ENCODE assay signal across 8 mouse cellular contexts in genomic region chr6:55016236-55016635, GRCm38 (mm10). TPM values are rescaled to one million over a fixed set of nuclear protein-coding genes. Genes with fewer than 3 reads are reported as not detected.
DNase-seq lines count a peak whose midpoint lies in the region; ATAC-seq and TF ChIP-seq lines count a peak whose summit lies in the region.

No protein-coding gene starts in this region.

- TF ChIP-seq CTCF in CH12.LX (conservative IDR thresholded peaks at IDR 0.05 in 1 of 2, IDR thresholded peaks at IDR 0.05 in 1 of 2; ENCODE audit: low read depth in 2 of 2, low read length in 2 of 2): peak in 1 of 2 experiments; percentile 74; a peak in 2 of 4 replicates
- peak; percentile 72 for TF ChIP-seq CTCF in hindbrain, postnatal 0 days (IDR thresholded peaks at IDR 0.05; ENCODE audit: low read depth)
- peak; percentile 57 for TF ChIP-seq CTCF in left cerebral cortex, adult 2 months (IDR thresholded peaks at IDR 0.05)

- H3K9me3 ChIP-seq in CH12.LX (replicated peaks; ENCODE audit: low read length): peaks cover 4% of the 10 kb centered on the region
- no peaks in the 10 kb centered on the region for H3K9me3 ChIP-seq in hindbrain, postnatal 0 days (ENCODE audit: low read length)
- no peaks in the 10 kb centered on the region for H3K9me3 ChIP-seq in midbrain, embryonic 12.5 days
- H3K9me3 ChIP-seq in stomach, embryonic 15.5 days: no peaks in the 10 kb centered on the region

- peaks cover 0 to 22% of the 10 kb centered on the region in 2 experiments; a peak in 3 of 4 replicates for H3K4me1 ChIP-seq in CH12.LX (ENCODE audit: control insufficient read depth in 1 of 2, insufficient read depth in 2 of 2)
- no peaks in the 10 kb centered on the region for H3K4me1 ChIP-seq in hindbrain, postnatal 0 days (ENCODE audit: insufficient read depth, low read length)
- 0 out of 2 replicates have a peak, but pooled peaks cover 7% of the 10 kb centered on the region for H3K4me1 ChIP-seq in midbrain, embryonic 12.5 days
- H3K4me1 ChIP-seq in stomach, embryonic 15.5 days: peaks cover 6% of the 10 kb centered on the region

- peak; percentile 49 for TF ChIP-seq RAD21 in CH12.LX (IDR thresholded peaks at IDR 0.05; ENCODE audit: low read depth, low read length)

- no peaks in the 10 kb centered on the region for H3K27me3 ChIP-seq in CH12.LX (replicated peaks)
- no peaks in the 10 kb centered on the region for H3K27me3 ChIP-seq in hindbrain, postnatal 0 days (ENCODE audit: insufficient read depth, low read length)
- 0 out of 2 replicates have a peak, but pooled peaks cover 13% of the 10 kb centered on the region for H3K27me3 ChIP-seq in midbrain, embryonic 12.5 days
- no peaks in the 10 kb centered on the region for H3K27me3 ChIP-seq in stomach, embryonic 15.5 days (replicated peaks)

- H3K4me3 ChIP-seq in CH12.LX (replicated peaks in 1 of 3; ENCODE audit: low read depth in 2 of 3, low read length in 2 of 3, poor library complexity in 1 of 3): no peak overlapping the region
- no peak overlapping the region for H3K4me3 ChIP-seq in hindbrain, postnatal 0 days (ENCODE audit: low read length)
- H3K4me3 ChIP-seq in left cerebral cortex, adult 2 months: no peak overlapping the region
- H3K4me3 ChIP-seq in midbrain, embryonic 12.5 days: no peak overlapping the region
- no peak overlapping the region for H3K4me3 ChIP-seq in stomach, embryonic 15.5 days (replicated peaks)

- TF ChIP-seq EP300 in CH12.LX (IDR thresholded peaks at IDR 0.05; ENCODE audit: low read length): no peak

- no peak overlapping the region for H3K27ac ChIP-seq in CH12.LX (ENCODE audit: insufficient read depth, low read depth)
- no peak overlapping the region for H3K27ac ChIP-seq in hindbrain, postnatal 0 days
- H3K27ac ChIP-seq in left cerebral cortex, adult 2 months: no peak overlapping the region
- H3K27ac ChIP-seq in midbrain, embryonic 12.5 days (replicated peaks): no peak overlapping the region
- no peak overlapping the region for H3K27ac ChIP-seq in stomach, embryonic 15.5 days

- intact Hi-C loops in left cerebral cortex, adult 2 months (cut with DNase I): loop anchor here (1.0 to 5.0 kb wide), 3 partner anchors 99 to 309 kb away; no protein-coding TSS in a partner anchor

- peak; percentile 47 for DNase-seq in cerebellum, postnatal 10 days
- DNase-seq in cerebellum, postnatal 4 days (ENCODE audit: low spot score in 2 of 2): no peak
- peak; percentile 40 for DNase-seq in CH12.LX (ENCODE audit: extremely low read depth)
- peak; percentile 40 for DNase-seq in embryo, embryonic 10.5 days (ENCODE audit: low spot score)
- peak; percentile 68 for DNase-seq in hindbrain, postnatal 0 days (ENCODE audit: low spot score)
- peak; percentile 41 to 50 for DNase-seq in left cerebral cortex, adult 2 months (ENCODE audit: extremely low spot score in 1 of 2, low spot score in 2 of 2)

- no peak overlapping the region for H3K9ac ChIP-seq in CH12.LX (ENCODE audit: insufficient read depth, low read depth)
- no peak overlapping the region for H3K9ac ChIP-seq in hindbrain, postnatal 0 days (replicated peaks; ENCODE audit: low read length)
- H3K9ac ChIP-seq in midbrain, embryonic 12.5 days (replicated peaks): no peak overlapping the region
- H3K9ac ChIP-seq in stomach, embryonic 15.5 days: no peak overlapping the region

- H3K36me3 ChIP-seq in CH12.LX (replicated peaks in 1 of 2; ENCODE audit: control insufficient read depth in 1 of 2, insufficient read depth in 1 of 2, low read length in 1 of 2): no peaks in the 10 kb centered on the region
- H3K36me3 ChIP-seq in hindbrain, postnatal 0 days (ENCODE audit: insufficient read depth, low read length): no peaks in the 10 kb centered on the region
- no peaks in the 10 kb centered on the region for H3K36me3 ChIP-seq in midbrain, embryonic 12.5 days
- no peaks in the 10 kb centered on the region for H3K36me3 ChIP-seq in stomach, embryonic 15.5 days

- no peak for TF ChIP-seq POLR2A in CH12.LX (IDR thresholded peaks at IDR 0.05; ENCODE audit: low read depth, low read length)

- dilution Hi-C loops in CH12.LX (cut with MboI; ENCODE audit: extremely low pct_ligation_motif_present, extremely low pct_unique_long_range_greater_than_20kb, low sequenced_read_pairs): no loop called here

- in situ Hi-C loops in CH12.LX (cut with MboI; ENCODE audit: low pct_ligation_motif_present, low pct_unique_long_range_greater_than_20kb, low sequenced_read_pairs): loop anchor here (5.0 to 25.0 kb wide), 3 partner anchors 101 to 429 kb away; partner anchors contain the start of genes Fkbp14 and Plekha8

- no peaks in the 10 kb centered on the region for H3K79me2 ChIP-seq in CH12.LX (replicated peaks; ENCODE audit: control insufficient read depth, extremely low read depth, insufficient read depth, poor library complexity, severe bottlenecking)

- ATAC-seq in hindbrain, postnatal 0 days: peak; percentile 60; the same call in 1 of the 2 replicates
- peak; percentile 23; the same call in 1 of the 2 replicates for ATAC-seq in midbrain, embryonic 12.5 days (ENCODE audit: low FRiP score, low read depth)
- ATAC-seq in stomach, embryonic 15.5 days (ENCODE audit: insufficient read depth, low FRiP score, low read depth): peak; percentile 73

- 25% methylated on average over 5 of the region's 5 CpGs for WGBS in hindbrain, postnatal 0 days
- 23% methylated on average over 5 of the region's 5 CpGs for WGBS in midbrain, embryonic 12.5 days
- WGBS in stomach, embryonic 15.5 days: 14% methylated on average over 5 of the region's 5 CpGs

- H3K4me2 ChIP-seq in CH12.LX (ENCODE audit: insufficient read depth, low read depth, poor library complexity, severe bottlenecking): peak overlapping the region; percentile 18
- H3K4me2 ChIP-seq in hindbrain, postnatal 0 days (ENCODE audit: low read depth, low read length): no peak overlapping the region
- H3K4me2 ChIP-seq in midbrain, embryonic 12.5 days (replicated peaks): no peak overlapping the region
- H3K4me2 ChIP-seq in stomach, embryonic 15.5 days: no peak overlapping the region

TF ChIP-seq in CH12.LX, 34 proteins besides CTCF, POLR2A, EP300 and RAD21:
- TF ChIP-seq UBTF (IDR thresholded peaks at IDR 0.05; ENCODE audit: low read depth, low read length): no peak
- TF ChIP-seq SMC3 (IDR thresholded peaks at IDR 0.05; ENCODE audit: low read depth, low read length): peak; percentile 77
- no peak for TF ChIP-seq JUN (IDR thresholded peaks at IDR 0.05; ENCODE audit: insufficient read depth, low read depth, low read length)
- TF ChIP-seq BHLHE40 (IDR thresholded peaks at IDR 0.05; ENCODE audit: low read depth, low read length): peak; percentile 53
- 0 out of 2 replicates have a peak, but pooled peaks have one; percentile 17 for TF ChIP-seq IRF4 (IDR thresholded peaks at IDR 0.05; ENCODE audit: low read depth, low read length)
- TF ChIP-seq NELFE (IDR thresholded peaks at IDR 0.05; ENCODE audit: low read depth, low read length): no peak
TF ChIP-seq in CH12.LX: peak in this region for 3.

RNA-seq across cellular contexts. Expression of gene Gars, which starts 21.6 kb away (rescaled TPM):
- total RNA-seq in CH12.LX (2012; rRNA removed): 238 and 329 TPM in 2 replicates
- 432 and 457 TPM in 2 replicates for total RNA-seq in CH12.LX (2014; rRNA removed)
- polyA plus RNA-seq in CH12.LX (2012; ENCODE audit: insufficient read length, low read depth): 341 and 354 TPM in 2 replicates
- 111 and 114 TPM in 2 replicates for total RNA-seq in hindbrain, postnatal 0 days (2014; rRNA removed)
- polyA plus RNA-seq in hindbrain, postnatal 0 days (2015; fragmentation: Nextera tagmentation; extraction: Ambion mirVana): 186 and 192 TPM in 2 replicates
- total RNA-seq in left cerebral cortex, adult 2 months (2021): 100 to 1,000 TPM; 134 to 142 TPM
- 198 and 207 TPM in 2 replicates for polyA plus RNA-seq in midbrain, embryonic 12.5 days (2016; fragmentation: Nextera tagmentation; extraction: Ambion mirVana)
- 138 and 153 TPM in 2 replicates for polyA plus RNA-seq in stomach, embryonic 15.5 days (2015; fragmentation: Nextera tagmentation; extraction: Ambion mirVana)

RNA-seq across cellular contexts. Expression of gene Ggct, which starts 23.5 kb away (rescaled TPM):
- total RNA-seq in CH12.LX (2012; rRNA removed): 9.8 and 12.3 TPM in 2 replicates
- 12.0 and 12.7 TPM in 2 replicates for total RNA-seq in CH12.LX (2014; rRNA removed)
- 24.5 and 31.8 TPM in 2 replicates for polyA plus RNA-seq in CH12.LX (2012; ENCODE audit: insufficient read length, low read depth)
- 8.5 and 15.2 TPM in 2 replicates for total RNA-seq in hindbrain, postnatal 0 days (2014; rRNA removed)
- 23.0 and 23.2 TPM in 2 replicates for polyA plus RNA-seq in hindbrain, postnatal 0 days (2015; fragmentation: Nextera tagmentation; extraction: Ambion mirVana)
- 10 to 100 TPM; 27.7 to 29.3 TPM for total RNA-seq in left cerebral cortex, adult 2 months (2021)
- 10.8 and 11.5 TPM in 2 replicates for polyA plus RNA-seq in midbrain, embryonic 12.5 days (2016; fragmentation: Nextera tagmentation; extraction: Ambion mirVana)
- polyA plus RNA-seq in stomach, embryonic 15.5 days (2015; fragmentation: Nextera tagmentation; extraction: Ambion mirVana): 10.2 and 11.1 TPM in 2 replicates

RNA-seq across cellular contexts. Expression of gene Nod1, which starts 43.8 kb away (rescaled TPM):
- 0.08 and 0.30 TPM in 2 replicates for total RNA-seq in CH12.LX (2012; rRNA removed)
- total RNA-seq in CH12.LX (2014; rRNA removed): 0.41 and 0.46 TPM in 2 replicates
- polyA plus RNA-seq in CH12.LX (2012; ENCODE audit: insufficient read length, low read depth): 0.29 and 0.40 TPM in 2 replicates
- 3.5 and 4.8 TPM in 2 replicates for total RNA-seq in hindbrain, postnatal 0 days (2014; rRNA removed)
- polyA plus RNA-seq in hindbrain, postnatal 0 days (2015; fragmentation: Nextera tagmentation; extraction: Ambion mirVana): 1.7 and 1.9 TPM in 2 replicates
- total RNA-seq in left cerebral cortex, adult 2 months (2021): 1 to 10 TPM; 3.4 to 4.3 TPM
- 2.5 and 3.6 TPM in 2 replicates for polyA plus RNA-seq in midbrain, embryonic 12.5 days (2016; fragmentation: Nextera tagmentation; extraction: Ambion mirVana)
- polyA plus RNA-seq in stomach, embryonic 15.5 days (2015; fragmentation: Nextera tagmentation; extraction: Ambion mirVana): 7.5 and 7.9 TPM in 2 replicates

Comparison
In these comparisons a context has a peak if more than half of its experiments do, and no peak if none do; other contexts are left out.
1. DNase-seq: peak in cerebellum, postnatal 10 days (2 of 2), CH12.LX (single experiment), embryo, embryonic 10.5 days (single experiment), hindbrain, postnatal 0 days (single experiment) and left cerebral cortex, adult 2 months (2 of 2); none in cerebellum, postnatal 4 days (0 of 2).
2. ATAC-seq: peak in every context shown above with its lines; median percentile 73 in stomach, embryonic 15.5 days; 60 in hindbrain, postnatal 0 days; 23 in midbrain, embryonic 12.5 days.